Mouse (Mus musculus) stomach, embryonic 14.5 days (tissue): ENCODE results near the gene Eif1. TPM values are rescaled to one million over a fixed set of nuclear protein-coding genes. Genes with fewer than 3 reads are reported as not detected.
"Not testable (repeated sequence)": the region's sequence is repeated elsewhere in the genome, so short reads cannot be mapped to it uniquely, and the experiment has no call there.

Experiments
- ATAC-seq: fragments of 200-750 bp; cut with Nextera tagmentation; 2 replicates; pipeline ENCODE4 v1.8.0; 2017; ENCODE audit warnings: low read depth, moderate TSS enrichment; ENCODE audit not compliant: insufficient number of reproducible peaks, insufficient read depth, low FRiP score
- H3K27ac ChIP-seq: fragments of 300-500 bp; sonication (generic); 2 replicates; pipeline ENCODE4 v1.5.1; 2014; ENCODE audit warnings: mild to moderate bottlenecking, low read length, moderate library complexity, mixed read lengths
- H3K27me3 ChIP-seq: fragments of 300-500 bp; sonication (generic); 2 replicates; pipeline ENCODE4 v1.6.1; 2014; ENCODE audit warnings: low read length, control low read depth, mixed read lengths; ENCODE audit not compliant: control insufficient read depth, insufficient read depth
- H3K36me3 ChIP-seq: fragments of 300-500 bp; sonication (generic); 2 replicates; pipeline ENCODE4 v1.6.1; 2014; ENCODE audit warnings: mild to moderate bottlenecking, control low read depth, low read length, moderate library complexity, mixed read lengths; ENCODE audit not compliant: control insufficient read depth, insufficient read depth
- H3K4me1 ChIP-seq: fragments of 300-500 bp; sonication (generic); 2 replicates; pipeline ENCODE4 v1.6.1; 2014; ENCODE audit warnings: low read length, control low read depth, mixed read lengths; ENCODE audit not compliant: control insufficient read depth, insufficient read depth
- H3K4me2 ChIP-seq: fragments of 300-500 bp; sonication (generic); replicated peaks from 2 replicates; pipeline ENCODE4 v1.6.1; 2014; ENCODE audit warnings: low read depth, low read length, control low read depth
- H3K4me3 ChIP-seq: fragments of 300-500 bp; sonication (generic); 2 replicates; pipeline ENCODE4 v1.5.1; 2014; ENCODE audit warnings: low read depth, low read length, control low read depth
- H3K9ac ChIP-seq: fragments of 300-500 bp; sonication (generic); replicated peaks from 2 replicates; pipeline ENCODE4 v1.6.1; 2014; ENCODE audit warnings: low read depth, mild to moderate bottlenecking, control low read depth, low read length, moderate library complexity, mixed read lengths
- H3K9me3 ChIP-seq: fragments of 300-500 bp; sonication (generic); 2 replicates; pipeline ENCODE4 v1.6.1; 2016; ENCODE audit warnings: low read depth, low read length, control low read depth; ENCODE audit not compliant: control insufficient read depth
- WGBS: fragments of 180-500 bp; shearing (Covaris S2); extraction: QIAGEN DNeasy Blood & Tissue Kit; methylation state at CpG from one replicate; pipeline ENCODE4 v1.1.7; 2014; 5-methylcytosine and 5-hydroxymethylcytosine counted together
- polyA plus RNA-seq: library from polyadenylated mRNA; unstranded; fragments of >200 nt; fragmentation: Nextera tagmentation; extraction: Ambion mirVana; gene quantifications from 2 replicates; pipeline ENCODE4 v1.2.1, GENCODE M21; 2014

The Eif1 gene
- polyA plus RNA-seq, 1 experiment from 2014 or later, result 2,105 TPM

GRCm38 (mm10) chr11:100300293-100300692 is 19.4 kb upstream of the Eif1 start:
- no peak for ATAC-seq
- no peaks in the 10 kb centered on the region for H3K9me3 ChIP-seq
- H3K4me2 ChIP-seq, result no peak overlapping the region
- H3K27ac ChIP-seq, result no peak overlapping the region
- H3K36me3 ChIP-seq, result no peaks in the 10 kb centered on the region
- 0 out of 2 replicates have a peak, but pooled peaks cover 5% of the 10 kb centered on the region for H3K4me1 ChIP-seq
- 6% methylated on average over 5 of the region's 5 CpGs for WGBS
- H3K4me3 ChIP-seq, result no peak overlapping the region
- H3K9ac ChIP-seq, result no peak overlapping the region
- H3K27me3 ChIP-seq, result no peaks in the 10 kb centered on the region

DNA sequence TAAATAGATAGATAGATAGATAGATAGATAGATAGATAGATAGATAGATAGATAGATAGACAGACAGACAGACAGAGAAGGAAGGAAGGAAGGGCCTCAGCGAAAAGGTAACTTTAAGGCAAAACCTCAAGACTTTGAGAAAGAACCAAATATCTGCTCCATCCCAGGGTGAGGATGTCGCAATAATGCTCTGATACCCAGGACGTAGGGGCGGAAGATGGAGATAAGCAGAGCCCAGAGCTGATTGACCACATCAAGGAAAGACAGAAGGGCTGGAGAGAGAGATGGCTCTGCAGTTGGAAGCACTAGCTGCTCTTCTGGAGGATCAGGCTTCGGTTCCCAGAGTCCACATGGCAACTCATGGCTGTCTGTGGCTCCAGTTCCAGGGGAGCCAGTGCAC is 18.4 kb upstream of the Eif1 start:
- H3K4me3 ChIP-seq, result no peak overlapping the region
- WGBS, result 94% methylated on average over 5 of the region's 5 CpGs
- H3K4me2 ChIP-seq, result no peak overlapping the region
- H3K4me1 ChIP-seq, result 0 out of 2 replicates have a peak, but pooled peaks cover 5% of the 10 kb centered on the region
- no peak for ATAC-seq
- H3K27me3 ChIP-seq, result no peaks in the 10 kb centered on the region
- H3K9me3 ChIP-seq, result no peaks in the 10 kb centered on the region
- no peak overlapping the region for H3K9ac ChIP-seq
- no peaks in the 10 kb centered on the region for H3K36me3 ChIP-seq
- H3K27ac ChIP-seq, result no peak overlapping the region

DNA sequence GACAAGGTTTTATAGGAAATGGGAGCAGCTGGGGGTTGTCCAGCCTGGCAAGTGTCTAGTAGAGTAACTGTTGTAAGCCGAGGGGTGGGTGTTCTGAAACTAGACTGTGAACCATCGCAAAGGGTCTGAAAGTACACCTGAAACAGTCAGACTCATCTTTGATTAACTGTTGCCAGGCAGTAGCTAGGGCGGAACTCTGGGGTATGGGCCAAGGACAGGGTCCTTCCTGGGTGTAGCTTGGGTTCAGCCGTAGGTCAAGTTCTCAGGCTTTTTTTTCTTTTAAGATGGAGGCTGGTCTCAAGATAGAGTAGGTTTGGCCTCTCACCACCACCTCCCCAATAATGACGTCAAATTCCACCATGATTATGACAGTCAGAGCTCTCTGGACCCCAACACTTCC is 11.8 kb upstream of the Eif1 start:
- WGBS, result 81% methylated on average over 5 of the region's 5 CpGs
- H3K27ac ChIP-seq, result no peak overlapping the region

DNA sequence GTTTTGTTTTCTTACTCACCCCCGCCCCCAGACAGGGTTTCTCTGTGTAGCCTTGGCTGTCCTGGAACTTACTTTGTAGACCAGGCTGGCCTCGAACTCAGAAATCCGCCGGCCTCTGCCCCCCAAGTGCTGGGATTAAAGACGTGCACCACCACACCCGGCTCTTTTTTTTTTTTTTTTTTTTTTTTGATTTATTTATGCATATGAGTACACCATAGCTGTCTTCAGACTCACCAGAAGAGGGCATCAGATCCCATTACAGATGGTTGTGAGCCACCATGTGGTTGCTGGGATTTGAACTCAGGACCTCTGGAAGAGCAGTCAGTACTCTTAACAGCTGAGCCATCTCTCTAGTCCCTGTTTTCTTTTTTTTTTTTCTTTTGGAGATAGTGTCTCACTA is 11.0 kb upstream of the Eif1 start:
- ATAC-seq, H3K36me3 ChIP-seq, H3K4me3 ChIP-seq, H3K4me2 ChIP-seq, H3K4me1 ChIP-seq, H3K9me3 ChIP-seq, H3K27me3 ChIP-seq, H3K9ac ChIP-seq, H3K27ac ChIP-seq: not testable (repeated sequence)
- WGBS, result 96% methylated on average over 4 of the region's 6 CpGs

More for the DNA sequence above, 11.8 kb upstream of the Eif1 start:
- H3K9ac ChIP-seq, result no peak overlapping the region
- H3K4me3 ChIP-seq, result no peak overlapping the region
- no peak for ATAC-seq
- H3K27me3 ChIP-seq, result no peaks in the 10 kb centered on the region
- no peaks in the 10 kb centered on the region for H3K4me1 ChIP-seq
- H3K4me2 ChIP-seq, result no peak overlapping the region
- H3K36me3 ChIP-seq, result no peaks in the 10 kb centered on the region
- H3K9me3 ChIP-seq, result no peaks in the 10 kb centered on the region

DNA sequence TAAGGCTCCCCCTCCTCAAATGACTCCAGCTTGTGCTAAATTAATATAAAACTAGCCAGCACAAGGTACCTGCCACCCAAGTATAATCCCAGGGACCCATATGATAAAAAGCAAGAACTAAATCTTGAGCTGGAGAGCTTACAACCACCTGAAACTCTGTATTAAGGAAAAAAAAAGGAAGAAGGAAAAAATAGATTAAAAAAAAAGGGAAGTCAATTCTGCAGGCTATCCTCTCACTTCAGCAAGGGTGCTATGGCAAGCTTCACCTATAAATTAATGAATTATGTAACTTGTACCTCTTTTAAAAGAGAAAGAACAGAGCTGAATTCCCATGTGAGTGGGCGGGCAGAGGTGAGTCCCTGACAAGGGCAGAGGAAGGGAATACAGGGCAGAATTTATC is 8.0 kb upstream of the Eif1 start:
- Histone ChIP-seq H3K4me1 (no peaks in the 10 kb centered on the region), H3K27me3 (no peaks in the 10 kb centered on the region), H3K9me3 (no peaks in the 10 kb centered on the region), H3K9ac (no peak overlapping the region), H3K4me2 (no peak overlapping the region), H3K36me3 (no peaks in the 10 kb centered on the region), H3K27ac (no peak overlapping the region), H3K4me3 (no peak overlapping the region)
- WGBS, result 53% methylated on average over 1 of the region's 1 CpGs
- no peak for ATAC-seq

DNA sequence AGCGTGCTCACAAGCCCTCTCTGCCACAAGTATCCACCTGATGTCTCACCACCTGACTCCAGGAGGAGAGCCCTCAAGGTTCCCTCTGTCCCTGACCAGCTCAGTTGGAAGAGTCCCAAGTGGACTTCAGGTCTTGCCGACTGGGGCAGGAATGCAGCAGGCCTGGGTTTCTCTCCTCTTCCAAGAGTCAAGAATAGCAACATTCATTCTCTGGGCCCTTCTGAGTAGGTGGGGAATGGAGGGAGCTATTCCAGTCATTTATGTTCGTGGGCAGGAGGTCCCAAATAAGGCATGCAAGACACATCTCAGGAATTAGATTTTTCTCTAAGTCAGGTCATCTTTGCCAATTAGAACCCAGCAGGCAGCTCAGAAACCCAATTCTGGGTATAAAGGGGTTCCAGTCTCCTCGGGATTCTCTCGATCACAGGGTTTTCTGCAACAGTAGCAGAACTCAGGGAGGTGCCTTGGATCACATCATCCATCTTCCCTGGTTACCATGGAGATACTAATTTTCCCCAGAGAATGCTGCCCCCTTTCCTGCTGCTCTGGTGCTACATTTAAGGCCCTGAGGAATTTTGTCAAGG is 7.5 kb upstream of the Eif1 start:
- Histone ChIP-seq H3K9ac (no peak overlapping the region), H3K4me2 (no peak overlapping the region), H3K36me3 (no peaks in the 10 kb centered on the region), H3K27ac (no peak overlapping the region), H3K4me1 (no peaks in the 10 kb centered on the region), H3K4me3 (no peak overlapping the region), H3K9me3 (no peaks in the 10 kb centered on the region), H3K27me3 (no peaks in the 10 kb centered on the region)
- ATAC-seq, result no peak
- 24% methylated on average over 5 of the region's 5 CpGs for WGBS

GRCm38 (mm10) chr11:100313424-100313823 is 6.3 kb upstream of the Eif1 start:
- WGBS, result 91% methylated on average over 6 of the region's 6 CpGs
- no peak for ATAC-seq
- Histone ChIP-seq H3K4me3 (no peak overlapping the region), H3K4me1 (no peaks in the 10 kb centered on the region), H3K9me3 (no peaks in the 10 kb centered on the region), H3K27ac (no peak overlapping the region), H3K4me2 (no peak overlapping the region), H3K27me3 (no peaks in the 10 kb centered on the region), H3K36me3 (no peaks in the 10 kb centered on the region), H3K9ac (no peak overlapping the region)

DNA sequence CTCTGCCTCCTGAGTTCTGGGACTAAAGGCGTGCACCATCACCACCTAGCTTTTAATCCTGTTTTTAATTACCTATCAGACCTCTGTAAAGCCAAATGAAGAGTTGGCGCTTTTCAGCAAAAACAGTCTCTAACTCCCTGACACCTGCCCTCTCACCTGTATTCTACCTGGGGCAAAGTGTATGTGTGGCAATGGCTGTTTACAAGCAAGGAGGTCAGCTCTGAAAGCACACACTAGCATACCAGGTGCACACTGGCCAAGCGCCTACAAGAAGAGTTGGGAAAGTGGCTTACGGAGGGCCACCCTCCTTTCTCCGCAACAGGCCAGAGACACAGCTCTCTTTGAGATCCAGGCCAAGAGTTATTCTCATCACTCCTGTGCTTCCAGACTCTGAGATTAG is 4.2 kb upstream of the Eif1 start:
- Histone ChIP-seq H3K9ac (no peak overlapping the region), H3K4me2 (no peak overlapping the region), H3K4me3 (no peak overlapping the region), H3K4me1 (no peaks in the 10 kb centered on the region), H3K9me3 (no peaks in the 10 kb centered on the region), H3K36me3 (no peaks in the 10 kb centered on the region), H3K27ac (no peak overlapping the region), H3K27me3 (no peaks in the 10 kb centered on the region)
- 91% methylated on average over 5 of the region's 5 CpGs for WGBS
- ATAC-seq, result no peak

GRCm38 (mm10) chr11:100317826-100318380 is 1.8 kb upstream of the Eif1 start:
- H3K9me3 ChIP-seq, result no peaks in the 10 kb centered on the region
- no peaks in the 10 kb centered on the region for H3K4me1 ChIP-seq
- 38% methylated on average over 6 of the region's 6 CpGs for WGBS
- H3K27ac ChIP-seq, result no peak overlapping the region
- no peak overlapping the region for H3K9ac ChIP-seq
- H3K4me2 ChIP-seq, result no peak overlapping the region
- H3K27me3 ChIP-seq, result no peaks in the 10 kb centered on the region
- no peak overlapping the region for H3K4me3 ChIP-seq
- ATAC-seq, result no peak
- H3K36me3 ChIP-seq, result peaks cover 19% of the 10 kb centered on the region
